Mouse (Mus musculus) left cerebral cortex, postnatal 4 days (tissue): ENCODE data around the gene Wnk2. TPM values are rescaled to one million over a fixed set of nuclear protein-coding genes. Genes with fewer than 3 reads are reported as not detected.

Experiments
- DNase-seq: peaks from one replicate; pipeline ENCODE4 v3.0.0-alpha.2; 2022
- intact Hi-C: fragments of 180-260 bp; cut with DNase I; formaldehyde crosslinking; loops from one replicate; pipeline ENCODE4 v1.15.1; 2025
- total RNA-seq, 2 experiments: library from RNA; stranded (reverse); gene quantifications; 2 replicates each; pipeline ENCODE4 v1.2.3; 2021

Gene Wnk2
- total RNA-seq = 100 to 1,000 TPM; 134 to 137 TPM

- DNase-seq = peak; percentile 79
These were observed at the start of gene Wnk2 for GRCm38 (mm10) chr13:49147858-49148226. TSS of gene Wnk2 (minus strand) at chr13:49148014.

GRCm38 (mm10) chr13:49196766-49197165 is 49.0 kb upstream of the Wnk2 start:
- peak; percentile 86 for DNase-seq
- intact Hi-C loops = no loop called here

More at GRCm38 (mm10) chr13:49147858-49148226, at the start of gene Wnk2:
- intact Hi-C loops = loop anchor here (5.0 kb wide), 1 partner anchor 46 kb away; no protein-coding TSS in a partner anchor

- intact Hi-C loops = no loop called here
These were observed 48.4 kb upstream of the Wnk2 start for GRCm38 (mm10) chr13:49196211-49196610.

GRCm38 (mm10) chr13:49195651-49196050 is 47.8 kb upstream of the Wnk2 start:
- intact Hi-C loops = no loop called here
- DNase-seq = no peak

More at GRCm38 (mm10) chr13:49196211-49196610, 48.4 kb upstream of the Wnk2 start:
- DNase-seq = no peak

GRCm38 (mm10) chr13:49194811-49195210 is 47.0 kb upstream of the Wnk2 start:
- DNase-seq = no peak
- intact Hi-C loops = no loop called here

- intact Hi-C loops = no loop called here
These were observed 45.8 kb upstream of the Wnk2 start for GRCm38 (mm10) chr13:49193650-49194049.

GRCm38 (mm10) chr13:49192156-49192855 is 44.5 kb upstream of the Wnk2 start:
- intact Hi-C loops = no loop called here
- DNase-seq = no peak

More at GRCm38 (mm10) chr13:49193650-49194049, 45.8 kb upstream of the Wnk2 start:
- no peak for DNase-seq

GRCm38 (mm10) chr13:49191673-49192035 is 43.8 kb upstream of the Wnk2 start:
- no peak for DNase-seq
- intact Hi-C loops = no loop called here

GRCm38 (mm10) chr13:49190876-49191672 is 43.3 kb upstream of the Wnk2 start:
- intact Hi-C loops = no loop called here

GRCm38 (mm10) chr13:49189970-49190870 is 42.4 kb upstream of the Wnk2 start:
- DNase-seq = no peak
- intact Hi-C loops = no loop called here

More at GRCm38 (mm10) chr13:49190876-49191672, 43.3 kb upstream of the Wnk2 start:
- no peak for DNase-seq

GRCm38 (mm10) chr13:49188966-49189360 is 41.1 kb upstream of the Wnk2 start:
- intact Hi-C loops = no loop called here
- DNase-seq = no peak

- no peak for DNase-seq
- intact Hi-C loops = no loop called here
These were observed 40.6 kb upstream of the Wnk2 start for GRCm38 (mm10) chr13:49188219-49188965.

- peak; percentile 88 for DNase-seq
- intact Hi-C loops = no loop called here
These were observed 39.7 kb upstream of the Wnk2 start, which contains the start of gene Ninj1 for GRCm38 (mm10) chr13:49187288-49188218. TSS of gene Ninj1 (plus strand) at chr13:49187485.

GRCm38 (mm10) chr13:49186798-49187287 is 39.0 kb upstream of the Wnk2 start:
- no peak for DNase-seq
- intact Hi-C loops = no loop called here

- no peak for DNase-seq
- intact Hi-C loops = no loop called here
These were observed 35.8 kb upstream of the Wnk2 start for GRCm38 (mm10) chr13:49183646-49184045.

GRCm38 (mm10) chr13:49183161-49183560 is 35.3 kb upstream of the Wnk2 start:
- intact Hi-C loops = no loop called here
- DNase-seq = no peak

- intact Hi-C loops = no loop called here
- DNase-seq = peak; percentile 72
These were observed 33.7 kb upstream of the Wnk2 start for GRCm38 (mm10) chr13:49181411-49181984.

GRCm38 (mm10) chr13:49180691-49181090 is 32.9 kb upstream of the Wnk2 start:
- DNase-seq = no peak
- intact Hi-C loops = no loop called here
